Mouse (Mus musculus) right cerebral cortex, postnatal 36 days (tissue): ENCODE measurements around the gene Atg4b.
"Not testable (repeated sequence)": the region's sequence is repeated elsewhere in the genome, so short reads cannot be mapped to it uniquely, and the experiment has no call there.

Source experiments
- DNase-seq, 2 experiments: peaks; one replicate each; pipeline ENCODE4 v3.0.0; 2022; ENCODE audit warnings: low spot score in 2 of 2, mixed read lengths in 1 of 2

The Atg4b gene

GRCm38 (mm10) chr1:93755618-93756017, 4.3 kb downstream of the Atg4b start:
- DNase-seq, result no peak

GRCm38 (mm10) chr1:93756154-93756553, 4.9 kb downstream of the Atg4b start:
- DNase-seq, result no peak

GRCm38 (mm10) chr1:93760076-93760475, 8.8 kb downstream of the Atg4b start:
- no peak for DNase-seq

- DNase-seq, result not testable (repeated sequence)
Observed at GRCm38 (mm10) chr1:93763531-93763930, 12.2 kb downstream of the Atg4b start.

GRCm38 (mm10) chr1:93764871-93765591, 13.7 kb downstream of the Atg4b start:
- DNase-seq, result peak in 1 of 2 experiments; percentile 22

- no peak for DNase-seq
Observed at GRCm38 (mm10) chr1:93767600-93767999, 16.3 kb downstream of the Atg4b start.

- DNase-seq, result no peak
Observed at GRCm38 (mm10) chr1:93769901-93770300, 18.6 kb downstream of the Atg4b start.

- no peak for DNase-seq
Observed at GRCm38 (mm10) chr1:93776686-93777085, 25.4 kb downstream of the Atg4b start.

- no peak for DNase-seq
Observed at GRCm38 (mm10) chr1:93786912-93787311, 35.6 kb downstream of the Atg4b start.

GRCm38 (mm10) chr1:93794526-93794925, 43.2 kb downstream of the Atg4b start:
- DNase-seq, result no peak

GRCm38 (mm10) chr1:93795886-93796285, 44.6 kb downstream of the Atg4b start:
- DNase-seq, result no peak

GRCm38 (mm10) chr1:93800670-93801503, 49.6 kb downstream of the Atg4b start:
- no peak for DNase-seq

GRCm38 (mm10) chr1:93801741-93802238, 50.5 kb downstream of the Atg4b start, which contains the start of gene Dtymk:
Gene Dtymk, minus strand, starts transcription at chr1:93801934.
- DNase-seq, result peak; percentile 89 to 94

- DNase-seq, result no peak
Observed at GRCm38 (mm10) chr1:93802771-93803170, 51.5 kb downstream of the Atg4b start.

GRCm38 (mm10) chr1:93803556-93804507, 52.5 kb downstream of the Atg4b start, which contains the start of gene Ing5:
Gene Ing5, plus strand, starts transcription at chr1:93803965.
- DNase-seq, result peak; percentile 98 to 99

- DNase-seq, result no peak
Observed at GRCm38 (mm10) chr1:93804818-93805217, 53.5 kb downstream of the Atg4b start.

- no peak for DNase-seq
Observed at GRCm38 (mm10) chr1:93805221-93805951, 54.1 kb downstream of the Atg4b start.

- DNase-seq, result no peak
Observed at GRCm38 (mm10) chr1:93808871-93809270, 57.6 kb downstream of the Atg4b start.

- DNase-seq, result no peak
Observed at GRCm38 (mm10) chr1:93810011-93810410, 58.7 kb downstream of the Atg4b start.

GRCm38 (mm10) chr1:93811495-93812039, 60.3 kb downstream of the Atg4b start:
- DNase-seq, result no peak
